Mouse (Mus musculus) intestine, embryonic 14.5 days (tissue): ENCODE data around the gene Pacs2. TPM values are rescaled to one million over a fixed set of nuclear protein-coding genes. Genes with fewer than 3 reads are reported as not detected.

Source experiments
- ATAC-seq: fragments of 200-750 bp; cut with Nextera tagmentation; replicated peaks from 2 replicates; pipeline ENCODE4 v1.8.0; 2017; ENCODE audit warnings: low read depth, moderate number of reproducible peaks, moderate TSS enrichment, moderate library complexity; ENCODE audit not compliant: low FRiP score, low TSS enrichment
- DNase-seq: peaks from one replicate; pipeline ENCODE4 v3.0.0-alpha.2; 2018; ENCODE audit warnings: low spot score
- H3K27ac ChIP-seq: fragments of 300-500 bp; sonication (generic); 2 replicates; pipeline ENCODE4 v1.5.1; 2014; ENCODE audit warnings: low read depth, mild to moderate bottlenecking, control low read depth
- H3K27me3 ChIP-seq: fragments of 300-500 bp; sonication (generic); replicated peaks from 2 replicates; pipeline ENCODE4 v1.6.1; 2014; ENCODE audit warnings: low read length, control low read depth; ENCODE audit not compliant: control insufficient read depth, insufficient read depth
- H3K36me3 ChIP-seq: fragments of 300-500 bp; sonication (generic); 2 replicates; pipeline ENCODE4 v1.6.1; 2014; ENCODE audit warnings: low read length, control low read depth; ENCODE audit not compliant: control insufficient read depth, insufficient read depth
- H3K4me1 ChIP-seq: fragments of 300-500 bp; sonication (generic); replicated peaks from 2 replicates; pipeline ENCODE4 v1.6.1; 2014; ENCODE audit warnings: low read length, control low read depth, mixed read lengths; ENCODE audit not compliant: control insufficient read depth, insufficient read depth
- H3K4me2 ChIP-seq: fragments of 300-500 bp; sonication (generic); 2 replicates; pipeline ENCODE4 v1.6.1; 2014; ENCODE audit warnings: low read length
- H3K4me3 ChIP-seq: fragments of 300-500 bp; sonication (generic); 2 replicates; pipeline ENCODE4 v1.5.1; 2014; ENCODE audit warnings: low read depth, low read length, control low read depth, mixed read lengths
- H3K9ac ChIP-seq: fragments of 300-500 bp; sonication (generic); 2 replicates; pipeline ENCODE4 v1.6.1; 2014; ENCODE audit warnings: mild to moderate bottlenecking, low read length
- H3K9me3 ChIP-seq: fragments of 300-500 bp; sonication (generic); 2 replicates; pipeline ENCODE4 v1.6.1; 2016; ENCODE audit warnings: low read length, control low read depth; ENCODE audit not compliant: control insufficient read depth
- WGBS: fragments of 180-500 bp; shearing (Covaris S2); extraction: QIAGEN DNeasy Blood & Tissue Kit; methylation state at CpG from one replicate; pipeline ENCODE4 v1.1.7; 2014; 5-methylcytosine and 5-hydroxymethylcytosine counted together
- polyA plus RNA-seq: library from polyadenylated mRNA; unstranded; fragments of >200 nt; fragmentation: Nextera tagmentation; extraction: Ambion mirVana; gene quantifications from 2 replicates; pipeline ENCODE4 v1.2.1, GENCODE M21; 2014

Gene Pacs2
- polyA plus RNA-seq, 1 experiment from 2014 or later, result 14.3 TPM

GRCm38 (mm10) chr12:112985346-112985745 lies 29.0 kb upstream of the Pacs2 start:
- peaks cover 73% of the 10 kb centered on the region for H3K36me3 ChIP-seq
- no peaks in the 10 kb centered on the region for H3K9me3 ChIP-seq
- H3K4me1 ChIP-seq, result no peaks in the 10 kb centered on the region
- no peaks in the 10 kb centered on the region for H3K27me3 ChIP-seq
- ATAC-seq (no peak), DNase-seq (no peak)
- no peak overlapping the region for H3K9ac ChIP-seq
- no peak overlapping the region for H3K4me2 ChIP-seq
- WGBS, result 92% methylated on average over 6 of the region's 6 CpGs
- H3K27ac ChIP-seq, result no peak overlapping the region
- no peak overlapping the region for H3K4me3 ChIP-seq

GRCm38 (mm10) chr12:112987877-112988276 lies 26.4 kb upstream of the Pacs2 start:
- H3K36me3 ChIP-seq, result peaks cover 60% of the 10 kb centered on the region
- H3K4me2 ChIP-seq, result no peak overlapping the region
- DNase-seq (no peak), ATAC-seq (no peak)
- H3K9me3 ChIP-seq, result no peaks in the 10 kb centered on the region
- WGBS, result 71% methylated on average over 6 of the region's 6 CpGs
- H3K4me1 ChIP-seq, result no peaks in the 10 kb centered on the region
- no peaks in the 10 kb centered on the region for H3K27me3 ChIP-seq
- no peak overlapping the region for H3K27ac ChIP-seq
- H3K9ac ChIP-seq, result no peak overlapping the region
- no peak overlapping the region for H3K4me3 ChIP-seq

GRCm38 (mm10) chr12:112990706-112991405 lies 23.5 kb upstream of the Pacs2 start:
- no peaks in the 10 kb centered on the region for H3K27me3 ChIP-seq
- H3K4me1 ChIP-seq, result no peaks in the 10 kb centered on the region
- DNase-seq (no peak), ATAC-seq (no peak)
- no peak overlapping the region for H3K4me3 ChIP-seq
- H3K27ac ChIP-seq, result no peak overlapping the region
- peaks cover 41% of the 10 kb centered on the region for H3K36me3 ChIP-seq
- 81% methylated on average over 5 of the region's 5 CpGs for WGBS
- H3K4me2 ChIP-seq, result no peak overlapping the region
- no peak overlapping the region for H3K9ac ChIP-seq
- no peaks in the 10 kb centered on the region for H3K9me3 ChIP-seq

DNA sequence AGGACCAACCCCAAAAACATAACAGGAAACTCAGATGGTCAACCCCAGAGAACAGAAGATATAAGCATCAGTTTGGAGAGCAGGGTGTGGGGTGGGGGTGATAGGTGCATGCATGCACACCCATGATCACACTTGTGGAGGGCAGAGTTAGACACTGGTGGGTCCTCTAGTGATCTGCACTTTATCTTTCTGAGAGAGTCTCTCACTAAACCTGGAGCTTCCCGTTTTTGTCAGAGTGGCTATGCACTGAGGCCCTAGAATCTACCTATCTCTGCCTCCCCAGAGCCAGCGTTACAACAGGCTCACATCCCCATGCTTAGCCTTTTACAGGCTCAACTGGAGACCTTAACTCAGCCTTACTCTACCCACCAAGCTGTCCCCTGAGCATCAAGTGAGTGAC lies 22.9 kb upstream of the Pacs2 start:
- no peak overlapping the region for H3K9ac ChIP-seq
- no peaks in the 10 kb centered on the region for H3K4me1 ChIP-seq
- H3K27me3 ChIP-seq, result no peaks in the 10 kb centered on the region
- H3K4me3 ChIP-seq, result no peak overlapping the region
- no peak overlapping the region for H3K4me2 ChIP-seq
- H3K36me3 ChIP-seq, result peaks cover 35% of the 10 kb centered on the region
- no peak for ATAC-seq
- DNase-seq, result no peak
- H3K9me3 ChIP-seq, result no peaks in the 10 kb centered on the region
- WGBS, result 93% methylated on average over 2 of the region's 2 CpGs
- H3K27ac ChIP-seq, result no peak overlapping the region

DNA sequence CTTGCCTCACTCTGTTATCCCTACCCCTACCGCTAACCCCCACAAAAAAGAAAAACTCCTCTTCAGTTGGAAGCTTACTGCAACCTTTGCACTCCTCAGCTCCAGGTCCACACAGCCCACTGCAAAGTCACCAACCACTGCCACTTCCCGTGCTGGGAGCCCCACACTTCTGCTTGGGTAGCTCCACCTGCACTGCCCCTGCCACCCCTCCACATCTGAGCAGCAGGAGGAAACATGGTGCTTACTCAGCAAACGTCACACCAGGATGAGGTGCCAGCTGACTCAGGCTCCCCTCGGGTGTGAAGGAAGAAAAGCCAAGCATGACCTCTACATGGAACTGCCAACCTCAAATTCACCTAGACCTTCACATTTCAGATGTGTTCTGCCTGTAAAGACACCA lies 20.2 kb upstream of the Pacs2 start:
- 76% methylated on average over 4 of the region's 4 CpGs for WGBS
- no peak overlapping the region for H3K4me2 ChIP-seq
- DNase-seq (no peak), ATAC-seq (no peak)
- peaks cover 17% of the 10 kb centered on the region for H3K36me3 ChIP-seq
- H3K27ac ChIP-seq, result no peak overlapping the region
- H3K9ac ChIP-seq, result no peak overlapping the region
- H3K4me3 ChIP-seq, result no peak overlapping the region
- no peaks in the 10 kb centered on the region for H3K9me3 ChIP-seq
- no peaks in the 10 kb centered on the region for H3K27me3 ChIP-seq
- peaks cover 11% of the 10 kb centered on the region for H3K4me1 ChIP-seq

DNA sequence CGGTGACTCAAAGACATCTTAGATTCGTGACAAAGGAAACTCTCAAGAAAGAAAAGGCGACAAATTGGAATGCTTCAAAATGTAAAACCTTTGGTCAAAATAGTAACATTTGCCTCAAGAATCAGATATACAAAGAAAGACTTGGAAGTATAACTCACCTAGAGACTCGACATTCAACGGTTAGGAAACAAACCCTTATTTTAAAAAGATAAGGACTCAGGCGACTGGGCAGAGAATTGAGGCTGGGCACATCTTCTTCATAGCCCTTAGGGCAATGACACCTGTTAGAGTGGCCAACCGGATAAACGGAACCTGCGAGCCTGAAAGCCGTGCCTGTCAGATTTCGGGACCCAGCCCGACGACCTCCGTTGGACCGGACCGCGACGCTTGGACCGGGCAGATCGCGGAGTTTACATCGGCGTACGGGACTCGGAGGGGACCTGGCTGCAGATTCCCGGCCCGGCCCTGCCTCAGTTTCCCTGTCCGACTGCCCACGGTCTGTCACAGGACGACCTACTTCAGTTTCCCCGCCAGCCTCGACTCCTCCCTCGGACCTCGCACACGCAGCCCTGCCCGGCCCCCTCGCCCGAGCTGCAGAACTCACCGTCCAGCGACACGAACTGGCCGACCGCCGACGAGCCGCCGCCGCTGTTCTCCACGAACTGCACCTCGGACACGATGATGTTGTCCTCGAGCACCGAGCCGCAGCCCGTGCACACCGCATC lies 14.6 kb upstream of the Pacs2 start:
- DNase-seq (peak; percentile 55), ATAC-seq (no peak; the same call in 1 of the 2 replicates)
- 1% methylated on average over 56 of the region's 56 CpGs for WGBS
- peaks cover 16% of the 10 kb centered on the region for H3K4me1 ChIP-seq
- peak overlapping the region; percentile 88 for H3K9ac ChIP-seq
- H3K27me3 ChIP-seq, result no peaks in the 10 kb centered on the region
- H3K4me3 ChIP-seq, result peak overlapping the region; percentile 91
- H3K36me3 ChIP-seq, result no peaks in the 10 kb centered on the region
- H3K27ac ChIP-seq, result peak overlapping the region; percentile 95
- H3K9me3 ChIP-seq, result no peaks in the 10 kb centered on the region
- H3K4me2 ChIP-seq, result peak overlapping the region; percentile 86

DNA sequence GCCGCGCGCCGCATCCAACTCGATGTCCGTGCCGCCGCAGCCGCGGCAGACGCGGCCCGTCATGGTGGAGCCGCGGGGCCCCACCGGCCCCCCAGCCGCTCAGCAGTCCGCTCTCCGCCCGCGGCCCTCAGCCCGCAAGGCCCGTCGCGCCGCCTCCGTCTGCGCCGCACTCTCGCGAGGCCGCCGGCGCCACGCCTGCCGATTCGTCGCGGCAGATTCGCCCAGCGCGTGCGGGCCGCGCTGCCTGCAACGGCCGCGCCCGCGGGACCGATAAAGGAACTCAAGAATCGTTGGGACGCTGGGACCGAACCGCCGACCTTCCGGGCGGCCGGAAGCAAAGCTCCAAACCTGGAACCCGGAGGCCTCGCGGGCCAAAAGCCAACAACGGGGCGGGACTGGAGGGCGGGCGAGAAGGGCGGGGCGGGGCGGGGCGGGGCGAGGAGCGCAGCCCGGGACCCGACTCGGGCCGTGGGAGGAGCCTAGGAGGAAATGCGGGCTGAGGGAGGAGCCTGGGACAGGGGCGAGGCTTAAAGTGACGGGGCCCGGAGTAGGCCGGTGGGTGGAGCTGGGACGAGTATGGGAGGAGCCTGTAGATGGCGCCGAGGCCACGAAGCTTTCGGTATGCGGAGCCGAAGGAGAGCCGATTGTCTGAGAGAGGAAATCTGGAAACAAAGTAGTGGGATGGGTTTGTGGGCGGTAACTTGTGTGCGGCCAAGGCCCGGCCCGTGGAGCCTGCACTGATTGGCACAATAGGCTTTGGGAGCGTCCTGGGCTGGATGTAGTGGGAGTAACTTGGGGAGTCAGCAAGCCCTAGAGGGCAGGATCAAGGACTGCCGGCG lies 13.8 kb upstream of the Pacs2 start, which contains the start of gene Brf1:
Brf1 (minus strand) TSS at position 411 of the 839 bp plus-strand sequence.
- no peaks in the 10 kb centered on the region for H3K27me3 ChIP-seq
- WGBS, result under 1% methylated on average over 93 of the region's 96 CpGs
- H3K9me3 ChIP-seq, result no peaks in the 10 kb centered on the region
- DNase-seq (peak; percentile 97), ATAC-seq (peak; percentile 97)
- no peaks in the 10 kb centered on the region for H3K36me3 ChIP-seq
- H3K27ac ChIP-seq, result peak within 1 kb of the TSS; percentile 95
- peak within 1 kb of the TSS; percentile 86 for H3K4me2 ChIP-seq
- H3K4me3 ChIP-seq, result peak within 1 kb of the TSS; percentile 91
- H3K4me1 ChIP-seq, result peaks cover 16% of the 10 kb centered on the region
- peak within 1 kb of the TSS; percentile 88 for H3K9ac ChIP-seq

- Histone ChIP-seq H3K27ac (peak overlapping the region; percentile 95), H3K4me2 (peak overlapping the region; percentile 54), H3K4me3 (peak overlapping the region; percentile 31), H3K9me3 (no peaks in the 10 kb centered on the region), H3K9ac (peak overlapping the region; percentile 49), H3K27me3 (no peaks in the 10 kb centered on the region), H3K36me3 (no peaks in the 10 kb centered on the region), H3K4me1 (peaks cover 16% of the 10 kb centered on the region)
- 3% methylated on average over 5 of the region's 5 CpGs for WGBS
- DNase-seq, result no peak
- ATAC-seq, result no peak
These were observed 13.2 kb upstream of the Pacs2 start for GRCm38 (mm10) chr12:113001133-113001474.
